Mouse (Mus musculus) embryonic facial prominence, embryonic 13.5 days (tissue): ENCODE measurements around the gene Cd164l2. TPM values are rescaled to one million over a fixed set of nuclear protein-coding genes. Genes with fewer than 3 reads are reported as not detected.

Experiments
- ATAC-seq: fragments of 200-750 bp; cut with Nextera tagmentation; 2 replicates; pipeline ENCODE4 v1.8.0; 2017; ENCODE audit warnings: low read depth; ENCODE audit not compliant: insufficient number of reproducible peaks, insufficient read depth, low FRiP score, low TSS enrichment
- H3K27ac ChIP-seq: fragments of 300-500 bp; sonication (generic); 2 replicates; pipeline ENCODE4 v1.5.1; 2015; ENCODE audit warnings: moderate library complexity, mild to moderate bottlenecking, inconsistent platforms
- H3K27me3 ChIP-seq: fragments of 300-500 bp; sonication (generic); 2 replicates; pipeline ENCODE4 v1.6.1; 2015; ENCODE audit warnings: mild to moderate bottlenecking, inconsistent platforms
- H3K36me3 ChIP-seq: fragments of 300-500 bp; sonication (generic); 2 replicates; pipeline ENCODE4 v1.6.1; 2015; ENCODE audit warnings: mild to moderate bottlenecking, inconsistent platforms
- H3K4me1 ChIP-seq: fragments of 300-500 bp; sonication (generic); 2 replicates; pipeline ENCODE4 v1.6.1; 2015; ENCODE audit warnings: inconsistent platforms
- H3K4me2 ChIP-seq: fragments of 300-500 bp; sonication (generic); 2 replicates; pipeline ENCODE4 v1.6.1; 2015; ENCODE audit warnings: moderate library complexity, mild to moderate bottlenecking, inconsistent platforms
- H3K4me3 ChIP-seq: fragments of 300-500 bp; sonication (generic); 2 replicates; pipeline ENCODE4 v1.5.1; 2015; ENCODE audit warnings: mild to moderate bottlenecking, inconsistent platforms
- H3K9ac ChIP-seq: fragments of 300-500 bp; sonication (generic); 2 replicates; pipeline ENCODE4 v1.6.1; 2015; ENCODE audit warnings: mild to moderate bottlenecking, inconsistent platforms
- H3K9me3 ChIP-seq: fragments of 300-500 bp; sonication (generic); 2 replicates; pipeline ENCODE4 v1.6.1; 2016; ENCODE audit warnings: inconsistent platforms
- WGBS: fragments of 180-500 bp; shearing (Covaris S2); methylation state at CpG from one replicate; pipeline ENCODE4 v1.1.7; 2015; ENCODE audit warnings: mixed read lengths; 5-methylcytosine and 5-hydroxymethylcytosine counted together
- polyA plus RNA-seq: library from polyadenylated mRNA; unstranded; fragments of >200 nt; fragmentation: Nextera tagmentation; extraction: Ambion mirVana; gene quantifications from 2 replicates; pipeline ENCODE4 v1.2.1, GENCODE M21; 2015

Cd164l2 gene
- polyA plus RNA-seq, 1 experiment from 2014 or later, result 4.0 TPM

DNA sequence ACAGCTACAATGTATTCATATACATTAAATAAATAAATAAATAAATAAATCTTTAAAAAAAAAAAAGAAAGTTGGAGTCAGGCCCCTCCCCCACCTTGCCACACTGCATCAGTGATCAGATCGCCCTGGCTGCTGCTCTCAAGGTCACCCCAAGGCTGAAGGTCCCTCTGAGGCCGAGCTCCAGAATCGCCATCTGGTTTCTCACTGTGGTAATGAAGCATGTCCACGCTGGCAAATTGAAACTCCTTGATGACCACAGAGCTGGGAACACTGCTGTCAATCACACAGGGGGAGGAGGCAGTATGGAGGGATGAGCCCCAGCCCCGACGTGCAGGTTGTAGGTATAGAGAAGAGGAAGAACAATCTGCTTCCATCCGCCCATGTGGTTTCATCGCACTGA, 15.7 kb downstream of the Cd164l2 start:
- H3K36me3 ChIP-seq, result no peaks in the 10 kb centered on the region
- peaks cover 4% of the 10 kb centered on the region; the same call in 1 of the 2 replicates for H3K27me3 ChIP-seq
- H3K9me3 ChIP-seq, result no peaks in the 10 kb centered on the region
- H3K4me1 ChIP-seq, result peaks cover 30% of the 10 kb centered on the region
- H3K4me2 ChIP-seq, result no peak overlapping the region
- H3K9ac ChIP-seq, result no peak overlapping the region
- 40% methylated on average over 8 of the region's 8 CpGs for WGBS
- no peak overlapping the region for H3K27ac ChIP-seq
- no peak for ATAC-seq
- no peak overlapping the region for H3K4me3 ChIP-seq

DNA sequence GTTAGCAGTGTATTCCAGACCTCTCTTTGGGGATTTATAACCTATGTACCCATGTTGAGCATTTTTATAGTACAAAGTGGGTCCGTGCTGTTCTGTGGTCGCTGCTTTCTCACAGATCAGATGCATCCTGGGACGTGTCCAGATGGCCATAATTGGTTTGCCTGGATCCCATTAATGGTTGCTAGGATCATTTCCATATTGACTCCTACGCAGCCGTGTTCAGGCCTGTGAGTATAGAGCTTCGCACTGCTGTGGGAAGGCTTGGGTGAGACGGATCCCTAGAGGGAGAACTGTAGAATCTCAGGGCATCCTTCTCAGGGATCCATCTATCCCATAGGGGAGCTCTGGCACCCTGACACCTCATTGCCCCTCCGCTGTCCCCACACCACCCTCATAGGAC, 17.7 kb downstream of the Cd164l2 start:
- H3K27ac ChIP-seq, result peak overlapping the region; percentile 35; the same call in 1 of the 2 replicates
- 32% methylated on average over 8 of the region's 8 CpGs for WGBS
- no peak for ATAC-seq

DNA sequence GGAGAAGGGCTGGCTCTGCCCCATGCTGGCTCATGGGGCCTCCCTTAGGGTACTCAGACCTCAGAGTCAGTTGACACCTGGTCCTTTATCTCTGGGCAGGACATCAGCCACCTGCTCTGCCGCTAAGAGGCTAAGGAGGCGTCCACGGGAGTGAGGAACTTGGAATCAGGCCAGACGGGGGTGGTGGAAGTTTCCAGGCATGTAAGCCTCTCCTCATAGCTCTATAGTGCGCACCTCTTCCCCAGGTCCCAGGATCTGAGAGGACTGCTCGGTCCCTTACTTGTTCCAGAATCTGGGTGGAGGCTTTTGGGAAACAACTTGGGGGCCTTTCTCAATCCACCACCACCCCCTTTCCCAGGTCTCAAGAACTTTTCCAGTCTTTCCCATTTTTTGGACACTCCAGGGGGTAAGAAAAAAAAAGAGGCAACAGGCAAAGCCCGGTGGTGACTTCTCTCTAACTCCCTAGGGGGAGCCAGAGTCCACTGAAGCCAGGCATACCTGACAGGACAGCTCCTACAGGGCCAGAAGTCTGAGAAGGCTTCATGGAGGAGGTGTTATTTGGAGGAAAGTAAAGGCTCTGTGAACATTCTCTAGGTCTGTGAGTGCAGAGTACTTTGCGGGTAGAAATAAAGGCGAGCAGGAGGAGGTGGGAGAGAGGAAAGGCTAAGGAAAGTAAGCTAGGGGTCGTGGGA, 21.5 kb downstream of the Cd164l2 start:
- Histone ChIP-seq H3K27me3 (no peaks in the 10 kb centered on the region), H3K4me2 (no peak overlapping the region), H3K9me3 (no peaks in the 10 kb centered on the region), H3K4me3 (no peak overlapping the region), H3K27ac (no peak overlapping the region), H3K4me1 (peaks cover 5% of the 10 kb centered on the region; the same call in 1 of the 2 replicates), H3K9ac (no peak overlapping the region), H3K36me3 (no peaks in the 10 kb centered on the region)
- no peak for ATAC-seq
- WGBS, result 39% methylated on average over 10 of the region's 10 CpGs

More for the DNA sequence above, 17.7 kb downstream of the Cd164l2 start:
- Histone ChIP-seq H3K9me3 (no peaks in the 10 kb centered on the region), H3K36me3 (no peaks in the 10 kb centered on the region), H3K9ac (no peak overlapping the region), H3K4me1 (peaks cover 14% of the 10 kb centered on the region), H3K4me2 (no peak overlapping the region), H3K27me3 (no peaks in the 10 kb centered on the region), H3K4me3 (no peak overlapping the region)

DNA sequence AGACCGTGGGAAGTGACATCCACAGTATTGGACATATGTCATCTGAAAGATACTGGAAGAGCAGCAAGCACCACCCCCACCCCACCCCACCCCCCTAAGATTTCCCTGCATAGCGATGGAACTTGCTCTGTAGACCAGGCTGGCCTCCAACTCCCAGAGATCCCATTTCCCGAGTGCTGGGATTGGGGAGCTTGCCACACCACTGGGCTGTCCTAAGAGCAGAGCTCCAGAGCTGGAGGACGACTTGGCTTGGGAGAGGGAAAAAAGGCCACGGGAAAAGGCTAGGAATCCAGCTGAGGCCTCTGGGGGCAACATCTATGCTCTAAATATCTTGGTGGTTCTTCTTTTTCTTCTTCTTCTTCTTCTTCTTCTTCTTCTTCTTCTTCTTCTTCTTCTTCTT, 22.8 kb downstream of the Cd164l2 start:
- 54% methylated on average over 5 of the region's 5 CpGs for WGBS
- peaks cover 3% of the 10 kb centered on the region; the same call in 1 of the 2 replicates for H3K4me1 ChIP-seq
- H3K27me3 ChIP-seq, result peaks cover 10% of the 10 kb centered on the region; the same call in 1 of the 2 replicates
- H3K9me3 ChIP-seq, result no peaks in the 10 kb centered on the region
- no peak overlapping the region for H3K27ac ChIP-seq
- H3K36me3 ChIP-seq, result no peaks in the 10 kb centered on the region
- H3K9ac ChIP-seq, result no peak overlapping the region
- no peak for ATAC-seq
- no peak overlapping the region for H3K4me2 ChIP-seq
- no peak overlapping the region for H3K4me3 ChIP-seq

- Histone ChIP-seq H3K27ac (no peak overlapping the region), H3K4me3 (no peak overlapping the region), H3K27me3 (peaks cover 16% of the 10 kb centered on the region), H3K36me3 (no peaks in the 10 kb centered on the region), H3K4me2 (no peak overlapping the region), H3K9ac (no peak overlapping the region), H3K4me1 (peaks cover 2% of the 10 kb centered on the region), H3K9me3 (no peaks in the 10 kb centered on the region)
- no peak for ATAC-seq
- WGBS, result 80% methylated on average over 5 of the region's 5 CpGs
Measured at GRCm38 (mm10) chr4:133235415-133235814, 23.5 kb downstream of the Cd164l2 start.

DNA sequence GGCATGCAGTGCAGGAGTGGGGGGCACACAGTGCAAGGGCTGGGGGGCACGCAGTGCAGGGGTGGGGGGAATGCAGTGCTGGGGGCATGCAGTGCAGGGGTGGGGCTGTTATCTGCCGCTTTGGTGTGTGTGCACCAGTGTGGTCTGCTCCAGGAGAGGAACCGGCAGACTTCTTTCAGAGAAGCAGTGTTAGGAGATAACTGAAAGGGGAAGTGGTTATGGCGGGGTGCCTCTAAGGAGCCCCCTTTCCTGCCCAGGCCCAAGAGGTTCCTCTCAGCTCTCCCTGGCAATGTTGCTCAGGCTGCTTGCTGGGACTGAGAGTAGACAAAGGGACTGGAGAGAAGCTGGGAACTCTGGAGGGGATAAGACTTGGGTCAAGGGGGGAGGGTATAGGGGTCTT, 26.0 kb downstream of the Cd164l2 start:
- peaks cover 31% of the 10 kb centered on the region for H3K27me3 ChIP-seq
- H3K27ac ChIP-seq, result no peak overlapping the region
- no peaks in the 10 kb centered on the region for H3K9me3 ChIP-seq
- no peak overlapping the region for H3K9ac ChIP-seq
- H3K4me1 ChIP-seq, result peaks cover 10% of the 10 kb centered on the region
- WGBS, result 78% methylated on average over 4 of the region's 4 CpGs
- H3K36me3 ChIP-seq, result no peaks in the 10 kb centered on the region
- H3K4me2 ChIP-seq, result no peak overlapping the region
- no peak overlapping the region for H3K4me3 ChIP-seq
- ATAC-seq, result no peak

DNA sequence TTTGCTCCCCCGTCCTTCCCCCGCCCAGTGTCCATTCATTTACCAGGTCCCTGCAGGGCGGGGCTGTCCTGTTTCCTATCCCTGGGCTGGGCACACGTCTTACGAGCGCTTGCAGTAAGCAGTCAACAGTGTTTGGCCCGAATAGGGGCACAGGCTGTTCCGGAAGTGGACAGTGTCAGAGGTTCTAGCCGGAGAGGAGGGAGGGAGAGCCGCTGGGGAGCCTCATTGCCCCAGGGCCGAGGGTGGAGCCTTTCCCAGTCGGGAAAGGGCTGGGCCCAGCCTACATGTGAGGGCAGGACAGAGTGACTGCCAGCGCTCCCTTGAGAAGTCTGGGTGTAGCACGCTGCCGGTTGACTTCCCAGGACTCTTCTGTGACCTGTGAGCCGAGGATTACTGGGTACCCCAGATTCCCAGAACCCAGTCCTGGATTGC, 28.6 kb downstream of the Cd164l2 start, which contains the start of gene Map3k6:
TSS of gene Map3k6 (plus strand) at position 329 of the 432 bp plus-strand sequence.
- Histone ChIP-seq H3K9ac (peak within 1 kb of the TSS; percentile 79), H3K27ac (peak within 1 kb of the TSS; percentile 48; the same call in 1 of the 2 replicates), H3K4me3 (peak within 1 kb of the TSS; percentile 67), H3K4me2 (peak within 1 kb of the TSS; percentile 95), H3K4me1 (peaks cover 10% of the 10 kb centered on the region), H3K27me3 (peaks cover 55% of the 10 kb centered on the region), H3K36me3 (no peaks in the 10 kb centered on the region), H3K9me3 (no peaks in the 10 kb centered on the region)
- WGBS, result 4% methylated on average over 16 of the region's 16 CpGs
- ATAC-seq, result no peak

GRCm38 (mm10) chr4:133240934-133241908, 29.3 kb downstream of the Cd164l2 start:
- Histone ChIP-seq H3K27ac (peak overlapping the region; percentile 48; the same call in 1 of the 2 replicates), H3K4me3 (peak overlapping the region; percentile 67), H3K36me3 (no peaks in the 10 kb centered on the region), H3K9ac (peak overlapping the region; percentile 79), H3K4me1 (peaks cover 10% of the 10 kb centered on the region), H3K27me3 (peaks cover 62% of the 10 kb centered on the region), H3K4me2 (peak overlapping the region; percentile 95), H3K9me3 (no peaks in the 10 kb centered on the region)
- ATAC-seq, result peak; percentile 91
- under 1% methylated on average over 78 of the region's 78 CpGs for WGBS

DNA sequence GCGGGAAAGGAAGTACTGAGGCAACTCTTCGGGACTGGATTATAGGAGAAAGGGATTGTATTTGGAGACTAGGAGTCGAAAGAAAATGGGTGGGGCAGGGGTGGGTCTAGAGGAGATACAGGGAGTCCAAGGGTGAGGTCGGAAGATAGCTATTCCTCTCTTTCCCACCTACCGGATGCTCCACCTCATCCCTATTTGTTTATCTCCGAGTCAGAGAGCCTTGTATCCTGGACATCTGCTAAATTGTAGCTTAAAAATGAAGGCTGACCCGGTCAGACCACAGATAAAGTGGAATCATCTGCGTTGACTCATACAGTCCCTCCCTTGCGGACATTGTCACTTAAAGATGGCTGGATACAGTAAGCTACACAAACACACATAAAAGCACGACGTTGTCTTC, 30.0 kb downstream of the Cd164l2 start:
- Histone ChIP-seq H3K27me3 (peaks cover 69% of the 10 kb centered on the region), H3K4me2 (peak overlapping the region; percentile 95), H3K4me1 (peaks cover 10% of the 10 kb centered on the region), H3K4me3 (peak overlapping the region; percentile 67), H3K9me3 (no peaks in the 10 kb centered on the region), H3K36me3 (no peaks in the 10 kb centered on the region), H3K27ac (no peak overlapping the region), H3K9ac (0 out of 2 replicates have a peak overlapping the region, but pooled peaks have one; percentile 16)
- WGBS, result 32% methylated on average over 11 of the region's 11 CpGs
- no peak for ATAC-seq

GRCm38 (mm10) chr4:133242710-133243109, 30.8 kb downstream of the Cd164l2 start:
- 56% methylated on average over 9 of the region's 9 CpGs for WGBS
- ATAC-seq, result no peak
- no peaks in the 10 kb centered on the region for H3K9me3 ChIP-seq
- H3K36me3 ChIP-seq, result no peaks in the 10 kb centered on the region
- H3K27ac ChIP-seq, result no peak overlapping the region
- H3K4me3 ChIP-seq, result no peak overlapping the region
- H3K4me1 ChIP-seq, result peaks cover 10% of the 10 kb centered on the region
- H3K9ac ChIP-seq, result no peak overlapping the region
- H3K4me2 ChIP-seq, result no peak overlapping the region
- H3K27me3 ChIP-seq, result peaks cover 77% of the 10 kb centered on the region

DNA sequence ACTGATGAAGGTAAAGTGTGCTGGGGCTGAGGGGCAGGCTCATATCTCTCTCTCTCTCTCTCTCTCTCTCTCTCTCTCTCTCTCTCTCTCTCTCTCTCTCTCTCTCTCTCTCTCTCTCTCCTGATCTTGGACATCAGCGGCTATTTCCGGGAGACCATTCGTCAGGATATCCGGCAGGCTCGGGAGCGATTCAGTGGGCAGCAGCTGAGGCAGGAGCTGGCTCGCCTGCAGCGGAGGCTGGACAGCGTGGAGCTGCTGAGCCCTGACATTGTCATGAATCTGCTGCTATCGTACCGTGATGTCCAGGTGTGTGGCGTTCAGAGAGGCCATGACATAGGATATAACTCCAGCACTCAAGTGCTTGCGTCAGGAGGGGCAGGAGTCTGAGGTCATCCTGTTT, 31.6 kb downstream of the Cd164l2 start:
- 38% methylated on average over 13 of the region's 13 CpGs for WGBS
- ATAC-seq, result no peak
- Histone ChIP-seq H3K4me3 (no peak overlapping the region), H3K9me3 (no peaks in the 10 kb centered on the region), H3K9ac (no peak overlapping the region), H3K27ac (no peak overlapping the region), H3K36me3 (no peaks in the 10 kb centered on the region), H3K4me2 (no peak overlapping the region), H3K4me1 (peaks cover 10% of the 10 kb centered on the region), H3K27me3 (peaks cover 85% of the 10 kb centered on the region)
